Mouse (Mus musculus): ENCODE data around the gene Primpol. TPM values are rescaled to one million over a fixed set of nuclear protein-coding genes. Genes with fewer than 3 reads are reported as not detected.
A peak's percentile ranks its signal among the peaks of the same experiment; 100 is the strongest.

Primpol gene
- total and polyA plus RNA-seq, 2 experiments, result 0.55 to 4.6 TPM

DNA sequence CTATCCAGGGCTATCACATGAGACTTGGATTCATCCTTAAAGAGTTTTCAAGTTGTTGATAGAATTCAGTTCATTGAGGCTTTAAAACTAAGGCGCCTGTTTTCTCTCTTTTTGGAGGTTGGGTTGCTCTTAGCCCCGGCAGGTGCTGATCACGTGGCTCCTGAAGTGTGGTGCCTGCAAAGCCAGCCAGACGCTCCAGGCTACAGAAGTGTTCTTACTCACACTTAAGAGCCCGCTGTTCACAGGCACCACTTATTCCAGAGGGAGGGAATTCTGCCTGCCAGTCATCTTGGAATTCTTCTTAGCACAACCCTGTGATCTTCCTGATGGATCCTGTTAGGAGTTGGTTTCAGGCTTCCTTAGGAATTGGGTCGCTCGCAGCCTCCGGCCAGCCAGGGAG is 49.1 kb downstream of the Primpol start:
- Histone ChIP-seq H3K9ac (ENCODE audit: low read depth, low read length) (no peak overlapping the region), H3K4me1 (ENCODE audit: control insufficient read depth, insufficient read depth, low read length) (no peaks in the 10 kb centered on the region), H3K4me3 (ENCODE audit: insufficient read depth, low read depth, low read length) (no peak overlapping the region), H3K27ac (replicated peaks; ENCODE audit: insufficient read depth, low read depth, low read length) (no peak overlapping the region), H3K36me3 (ENCODE audit: control insufficient read depth, insufficient read depth, low read length) (no peaks in the 10 kb centered on the region), H3K27me3 (ENCODE audit: control insufficient read depth, insufficient read depth, low read length) (no peaks in the 10 kb centered on the region), H3K79me2 (ENCODE audit: control insufficient read depth, insufficient read depth, low read length) (no peaks in the 10 kb centered on the region)
- 97% methylated on average over 8 of the region's 8 CpGs for WGBS
- no peak for TF ChIP-seq CTCF (IDR thresholded peaks at IDR 0.05; ENCODE audit: low read depth, low read length)
- TF ChIP-seq POLR2A (IDR thresholded peaks at IDR 0.05; ENCODE audit: extremely low read depth, insufficient read depth, low read length), result no peak
- no peak for DNase-seq (ENCODE audit: extremely low read depth, low read depth, low spot score)

GRCm38 (mm10) chr8:46566914-46567529 is 50.0 kb downstream of the Primpol start:
- WGBS, result 92% methylated on average over 7 of the region's 7 CpGs
- Histone ChIP-seq H3K9ac (ENCODE audit: low read depth, low read length) (no peak overlapping the region), H3K79me2 (ENCODE audit: control insufficient read depth, insufficient read depth, low read length) (no peaks in the 10 kb centered on the region), H3K36me3 (ENCODE audit: control insufficient read depth, insufficient read depth, low read length) (no peaks in the 10 kb centered on the region), H3K27ac (replicated peaks; ENCODE audit: insufficient read depth, low read depth, low read length) (no peak overlapping the region), H3K4me3 (ENCODE audit: insufficient read depth, low read depth, low read length) (no peak overlapping the region), H3K4me1 (ENCODE audit: control insufficient read depth, insufficient read depth, low read length) (no peaks in the 10 kb centered on the region), H3K27me3 (ENCODE audit: control insufficient read depth, insufficient read depth, low read length) (no peaks in the 10 kb centered on the region)
- no peak for DNase-seq (ENCODE audit: extremely low read depth, low read depth, low spot score)
- TF ChIP-seq POLR2A (IDR thresholded peaks at IDR 0.05; ENCODE audit: extremely low read depth, insufficient read depth, low read length) (no peak), CTCF (IDR thresholded peaks at IDR 0.05; ENCODE audit: low read depth, low read length) (no peak)

GRCm38 (mm10) chr8:46562333-46562732 is 54.7 kb downstream of the Primpol start:
- H3K27me3 ChIP-seq (ENCODE audit: control insufficient read depth, insufficient read depth, low read length), result no peaks in the 10 kb centered on the region
- no peak overlapping the region for H3K9ac ChIP-seq (ENCODE audit: low read depth, low read length)
- DNase-seq (ENCODE audit: extremely low read depth, low read depth, low spot score), result no peak
- H3K4me1 ChIP-seq (ENCODE audit: control insufficient read depth, insufficient read depth, low read length), result no peaks in the 10 kb centered on the region
- no peaks in the 10 kb centered on the region for H3K36me3 ChIP-seq (ENCODE audit: control insufficient read depth, insufficient read depth, low read length)
- no peak overlapping the region for H3K27ac ChIP-seq (replicated peaks; ENCODE audit: insufficient read depth, low read depth, low read length)
- no peaks in the 10 kb centered on the region for H3K79me2 ChIP-seq (ENCODE audit: control insufficient read depth, insufficient read depth, low read length)
- H3K4me3 ChIP-seq (ENCODE audit: insufficient read depth, low read depth, low read length), result no peak overlapping the region
- 88% methylated on average over 16 of the region's 16 CpGs for WGBS
- TF ChIP-seq CTCF (IDR thresholded peaks at IDR 0.05; ENCODE audit: low read depth, low read length), result no peak

GRCm38 (mm10) chr8:46559428-46559827 is 57.6 kb downstream of the Primpol start:
- peak; percentile 14 for DNase-seq (ENCODE audit: extremely low read depth, low read depth, low spot score)

GRCm38 (mm10) chr8:46552441-46552765 is 64.6 kb downstream of the Primpol start:
- no peak for DNase-seq (ENCODE audit: extremely low read depth, low read depth, low spot score)

More at GRCm38 (mm10) chr8:46559428-46559827, 57.6 kb downstream of the Primpol start:
- TF ChIP-seq CTCF (IDR thresholded peaks at IDR 0.05; ENCODE audit: low read depth, low read length) (peak; percentile 68), POLR2A (IDR thresholded peaks at IDR 0.05; ENCODE audit: extremely low read depth, insufficient read depth, low read length) (no peak)
- Histone ChIP-seq H3K4me1 (ENCODE audit: control insufficient read depth, insufficient read depth, low read length) (no peaks in the 10 kb centered on the region), H3K4me3 (ENCODE audit: insufficient read depth, low read depth, low read length) (no peak overlapping the region), H3K79me2 (ENCODE audit: control insufficient read depth, insufficient read depth, low read length) (no peaks in the 10 kb centered on the region), H3K27ac (replicated peaks; ENCODE audit: insufficient read depth, low read depth, low read length) (no peak overlapping the region), H3K27me3 (ENCODE audit: control insufficient read depth, insufficient read depth, low read length) (no peaks in the 10 kb centered on the region), H3K36me3 (ENCODE audit: control insufficient read depth, insufficient read depth, low read length) (no peaks in the 10 kb centered on the region), H3K9ac (ENCODE audit: low read depth, low read length) (no peak overlapping the region)
- 87% methylated on average over 6 of the region's 6 CpGs for WGBS

GRCm38 (mm10) chr8:46551615-46552440 is 65.2 kb downstream of the Primpol start, which contains the start of gene Cenpu:
Cenpu (plus strand) TSS chr8:46552028.
- Histone ChIP-seq H3K27ac (replicated peaks; ENCODE audit: insufficient read depth, low read depth, low read length) (no peak within 1 kb of the TSS), H3K4me3 (ENCODE audit: insufficient read depth, low read depth, low read length) (peak within 1 kb of the TSS; percentile 60), H3K4me1 (ENCODE audit: control insufficient read depth, insufficient read depth, low read length) (0 out of 2 replicates have a peak, but pooled peaks cover 3% of the 10 kb centered on the region), H3K27me3 (ENCODE audit: control insufficient read depth, insufficient read depth, low read length) (no peaks in the 10 kb centered on the region), H3K36me3 (ENCODE audit: control insufficient read depth, insufficient read depth, low read length) (no peaks in the 10 kb centered on the region), H3K79me2 (ENCODE audit: control insufficient read depth, insufficient read depth, low read length) (no peaks in the 10 kb centered on the region), H3K9ac (ENCODE audit: low read depth, low read length) (peak within 1 kb of the TSS; percentile 49)
- DNase-seq (ENCODE audit: extremely low read depth, low read depth, low spot score), result peak; percentile 97
- under 1% methylated on average over 50 of the region's 50 CpGs for WGBS
- TF ChIP-seq CTCF (IDR thresholded peaks at IDR 0.05; ENCODE audit: low read depth, low read length), result no peak

More at GRCm38 (mm10) chr8:46552441-46552765, 64.6 kb downstream of the Primpol start:
- H3K4me1 ChIP-seq (ENCODE audit: control insufficient read depth, insufficient read depth, low read length), result no peaks in the 10 kb centered on the region
- H3K27ac ChIP-seq (replicated peaks; ENCODE audit: insufficient read depth, low read depth, low read length), result no peak overlapping the region
- no peak for TF ChIP-seq CTCF (IDR thresholded peaks at IDR 0.05; ENCODE audit: low read depth, low read length)
- TF ChIP-seq POLR2A (IDR thresholded peaks at IDR 0.05; ENCODE audit: extremely low read depth, insufficient read depth, low read length), result no peak
- H3K36me3 ChIP-seq (ENCODE audit: control insufficient read depth, insufficient read depth, low read length), result no peaks in the 10 kb centered on the region
- WGBS, result 3% methylated on average over 10 of the region's 10 CpGs
- H3K9ac ChIP-seq (ENCODE audit: low read depth, low read length), result no peak overlapping the region
- 0 out of 2 replicates have a peak overlapping the region, but pooled peaks have one; percentile 60 for H3K4me3 ChIP-seq (ENCODE audit: insufficient read depth, low read depth, low read length)
- H3K79me2 ChIP-seq (ENCODE audit: control insufficient read depth, insufficient read depth, low read length), result no peaks in the 10 kb centered on the region
- no peaks in the 10 kb centered on the region for H3K27me3 ChIP-seq (ENCODE audit: control insufficient read depth, insufficient read depth, low read length)
